Mouse (Mus musculus): Measurements from ENCODE around the gene Acsbg2. TPM values are rescaled to one million over a fixed set of nuclear protein-coding genes. Genes with fewer than 3 reads are reported as not detected.

Gene Acsbg2
- polyA plus RNA-seq, 1 experiment from 2014 or later, result not detected

DNA sequence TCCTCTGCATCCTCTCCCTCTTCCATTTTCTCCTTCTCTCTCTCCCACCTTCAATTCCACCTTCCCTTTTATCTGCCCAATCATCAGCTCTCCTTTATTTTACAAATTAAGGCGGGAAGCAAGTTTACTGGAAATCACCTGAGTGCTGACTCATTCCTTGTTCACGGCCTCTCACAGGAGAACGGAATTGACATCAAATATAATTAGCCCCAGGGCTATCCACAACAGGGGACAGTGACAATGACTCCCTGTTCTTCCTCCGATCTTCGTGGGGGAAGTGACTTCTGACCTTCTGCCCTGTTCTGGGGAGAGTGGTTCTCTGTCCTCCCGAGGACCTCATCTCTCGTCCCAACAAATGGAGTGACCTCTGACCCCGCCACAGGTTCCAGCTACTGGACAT, 2.7 kb upstream of the Acsbg2 start:
- no peak for ATAC-seq (ENCODE audit: low read depth)
- Histone ChIP-seq H3K4me1 (ENCODE audit: control insufficient read depth, insufficient read depth, low read length) (no peaks in the 10 kb centered on the region), H3K9me3 (ENCODE audit: control insufficient read depth, low read length) (no peaks in the 10 kb centered on the region), H3K27ac (ENCODE audit: low read depth, low read length) (no peak overlapping the region), H3K27me3 (ENCODE audit: control insufficient read depth, insufficient read depth, low read length) (no peaks in the 10 kb centered on the region), H3K4me3 (ENCODE audit: low read depth, low read length) (no peak overlapping the region), H3K4me2 (ENCODE audit: low read depth, low read length) (no peak overlapping the region), H3K36me3 (ENCODE audit: control insufficient read depth, insufficient read depth, low read length) (no peaks in the 10 kb centered on the region), H3K9ac (replicated peaks; ENCODE audit: low read depth, low read length) (no peak overlapping the region)
- WGBS, result 73% methylated on average over 8 of the region's 8 CpGs

GRCm38 (mm10) chr17:56876465-56876864, 2.2 kb upstream of the Acsbg2 start:
- no peak for ATAC-seq (ENCODE audit: low read depth)
- no peaks in the 10 kb centered on the region for H3K27me3 ChIP-seq (ENCODE audit: control insufficient read depth, insufficient read depth, low read length)
- H3K9me3 ChIP-seq (ENCODE audit: control insufficient read depth, low read length), result no peaks in the 10 kb centered on the region
- H3K4me2 ChIP-seq (ENCODE audit: low read depth, low read length), result no peak overlapping the region
- H3K9ac ChIP-seq (replicated peaks; ENCODE audit: low read depth, low read length), result no peak overlapping the region
- 94% methylated on average over 3 of the region's 3 CpGs for WGBS
- H3K27ac ChIP-seq (ENCODE audit: low read depth, low read length), result no peak overlapping the region
- no peaks in the 10 kb centered on the region for H3K36me3 ChIP-seq (ENCODE audit: control insufficient read depth, insufficient read depth, low read length)
- no peaks in the 10 kb centered on the region for H3K4me1 ChIP-seq (ENCODE audit: control insufficient read depth, insufficient read depth, low read length)
- H3K4me3 ChIP-seq (ENCODE audit: low read depth, low read length), result no peak overlapping the region

DNA sequence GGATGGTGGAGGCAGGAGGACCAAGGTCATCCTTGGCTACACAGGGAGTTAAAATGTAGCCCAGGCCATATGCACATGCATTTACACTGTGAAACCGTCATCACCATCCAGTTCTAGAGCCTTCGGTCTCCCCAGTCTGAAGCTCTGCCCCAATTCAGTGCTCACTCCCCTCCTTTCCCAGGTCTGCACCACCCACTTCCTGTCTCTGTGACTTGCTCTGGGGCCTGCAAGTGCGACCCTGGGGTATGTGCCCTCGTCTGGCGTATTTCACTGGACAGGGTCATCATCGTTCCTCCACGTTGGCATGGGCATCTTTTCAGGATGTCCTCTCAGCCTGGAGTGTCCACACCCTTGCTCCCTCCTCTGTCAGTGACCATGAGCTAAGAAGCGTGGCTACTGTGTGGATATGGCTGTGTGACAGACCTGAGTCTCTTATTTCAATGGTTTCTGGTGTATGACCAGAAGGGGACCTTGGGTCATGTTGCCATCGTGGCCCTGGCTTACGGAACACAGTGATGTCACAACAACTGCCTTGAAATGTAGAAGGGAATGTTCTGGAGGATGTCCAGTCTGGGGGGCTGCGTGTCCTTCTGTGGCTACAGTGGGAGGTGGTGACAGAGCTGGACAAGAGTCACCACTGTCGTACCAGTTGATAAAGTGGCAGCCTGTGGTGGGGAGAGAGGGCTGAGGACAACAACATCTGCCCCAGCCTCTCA, 847 bp upstream of the Acsbg2 start, which contains the start of gene 1700061G19Rik:
TSS of gene 1700061G19Rik (plus strand) at position 542 of the 716 bp plus-strand sequence.
- Histone ChIP-seq H3K36me3 (ENCODE audit: control insufficient read depth, insufficient read depth, low read length) (no peaks in the 10 kb centered on the region), H3K9ac (replicated peaks; ENCODE audit: low read depth, low read length) (no peak within 1 kb of the TSS), H3K27me3 (ENCODE audit: control insufficient read depth, insufficient read depth, low read length) (no peaks in the 10 kb centered on the region), H3K9me3 (ENCODE audit: control insufficient read depth, low read length) (no peaks in the 10 kb centered on the region), H3K4me2 (ENCODE audit: low read depth, low read length) (no peak within 1 kb of the TSS), H3K4me3 (ENCODE audit: low read depth, low read length) (no peak within 1 kb of the TSS), H3K4me1 (ENCODE audit: control insufficient read depth, insufficient read depth, low read length) (no peaks in the 10 kb centered on the region), H3K27ac (ENCODE audit: low read depth, low read length) (no peak within 1 kb of the TSS)
- 89% methylated on average over 12 of the region's 12 CpGs for WGBS
- no peak for ATAC-seq (ENCODE audit: low read depth)

GRCm38 (mm10) chr17:56872512-56872911, 1.7 kb downstream of the Acsbg2 start:
- no peak overlapping the region for H3K27ac ChIP-seq (ENCODE audit: low read depth, low read length)
- H3K9me3 ChIP-seq (ENCODE audit: control insufficient read depth, low read length), result no peaks in the 10 kb centered on the region
- H3K36me3 ChIP-seq (ENCODE audit: control insufficient read depth, insufficient read depth, low read length), result no peaks in the 10 kb centered on the region
- no peak overlapping the region for H3K4me2 ChIP-seq (ENCODE audit: low read depth, low read length)
- H3K9ac ChIP-seq (replicated peaks; ENCODE audit: low read depth, low read length), result no peak overlapping the region
- H3K4me3 ChIP-seq (ENCODE audit: low read depth, low read length), result no peak overlapping the region
- WGBS, result 79% methylated on average over 7 of the region's 7 CpGs
- H3K4me1 ChIP-seq (ENCODE audit: control insufficient read depth, insufficient read depth, low read length), result no peaks in the 10 kb centered on the region
- H3K27me3 ChIP-seq (ENCODE audit: control insufficient read depth, insufficient read depth, low read length), result no peaks in the 10 kb centered on the region
- ATAC-seq (ENCODE audit: low read depth), result no peak

DNA sequence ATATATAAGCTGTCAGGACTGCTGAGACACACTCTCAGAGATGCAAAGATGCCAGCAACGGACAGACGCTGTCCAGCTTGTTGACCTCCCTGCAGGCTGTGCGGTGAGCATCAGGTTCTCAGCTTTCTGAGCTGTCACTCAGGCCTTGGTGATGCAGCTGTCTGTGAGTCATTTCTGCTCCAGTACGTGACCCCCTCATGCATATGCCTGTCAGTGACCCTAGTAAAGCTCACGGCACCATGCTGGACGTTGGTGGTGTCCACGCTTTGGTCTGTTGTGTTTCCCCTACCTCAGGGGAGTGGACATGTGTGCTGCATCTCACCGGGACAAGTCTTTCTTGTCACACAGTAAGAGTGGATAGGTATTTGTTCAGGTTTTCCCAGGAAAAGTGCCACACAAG, 2.5 kb downstream of the Acsbg2 start:
- Histone ChIP-seq H3K4me2 (ENCODE audit: low read depth, low read length) (no peak overlapping the region), H3K27ac (ENCODE audit: low read depth, low read length) (no peak overlapping the region), H3K9me3 (ENCODE audit: control insufficient read depth, low read length) (no peaks in the 10 kb centered on the region), H3K4me3 (ENCODE audit: low read depth, low read length) (no peak overlapping the region), H3K9ac (replicated peaks; ENCODE audit: low read depth, low read length) (no peak overlapping the region), H3K27me3 (ENCODE audit: control insufficient read depth, insufficient read depth, low read length) (no peaks in the 10 kb centered on the region), H3K36me3 (ENCODE audit: control insufficient read depth, insufficient read depth, low read length) (no peaks in the 10 kb centered on the region), H3K4me1 (ENCODE audit: control insufficient read depth, insufficient read depth, low read length) (no peaks in the 10 kb centered on the region)
- ATAC-seq (ENCODE audit: low read depth), result no peak
- 86% methylated on average over 8 of the region's 8 CpGs for WGBS

GRCm38 (mm10) chr17:56870287-56870953, 3.8 kb downstream of the Acsbg2 start:
- H3K4me2 ChIP-seq (ENCODE audit: low read depth, low read length), result no peak overlapping the region
- no peaks in the 10 kb centered on the region for H3K9me3 ChIP-seq (ENCODE audit: control insufficient read depth, low read length)
- 73% methylated on average over 15 of the region's 15 CpGs for WGBS
- no peak overlapping the region for H3K4me3 ChIP-seq (ENCODE audit: low read depth, low read length)
- no peaks in the 10 kb centered on the region for H3K27me3 ChIP-seq (ENCODE audit: control insufficient read depth, insufficient read depth, low read length)
- no peaks in the 10 kb centered on the region for H3K36me3 ChIP-seq (ENCODE audit: control insufficient read depth, insufficient read depth, low read length)
- no peaks in the 10 kb centered on the region for H3K4me1 ChIP-seq (ENCODE audit: control insufficient read depth, insufficient read depth, low read length)
- no peak overlapping the region for H3K9ac ChIP-seq (replicated peaks; ENCODE audit: low read depth, low read length)
- no peak overlapping the region for H3K27ac ChIP-seq (ENCODE audit: low read depth, low read length)
- ATAC-seq (ENCODE audit: low read depth), result no peak

DNA sequence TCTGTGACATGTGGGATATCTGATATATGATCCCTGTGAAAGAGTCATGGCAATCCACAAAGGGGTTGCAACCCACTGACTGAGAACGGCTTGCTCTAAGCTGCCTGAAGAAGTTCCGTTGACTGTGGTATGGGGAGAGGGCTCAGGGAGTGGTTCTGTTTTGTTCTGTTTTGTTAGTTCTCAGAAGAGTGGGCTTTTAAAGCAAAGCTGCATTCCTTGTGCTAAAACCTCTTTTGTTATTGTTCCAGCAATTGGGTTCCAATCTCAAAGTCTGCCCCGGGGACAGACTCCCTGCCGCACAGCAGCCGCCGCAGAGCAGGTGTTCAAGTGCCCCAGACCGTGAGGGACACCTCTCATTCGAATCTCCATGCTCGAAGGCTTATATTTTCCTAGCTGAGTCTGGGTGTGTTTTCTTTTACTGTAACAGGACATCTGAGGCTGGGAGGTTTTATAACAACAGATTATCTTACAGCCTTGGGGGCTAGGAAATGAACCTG, 4.7 kb downstream of the Acsbg2 start:
- H3K9me3 ChIP-seq (ENCODE audit: control insufficient read depth, low read length), result no peaks in the 10 kb centered on the region
- H3K4me3 ChIP-seq (ENCODE audit: low read depth, low read length), result no peak overlapping the region
- H3K4me2 ChIP-seq (ENCODE audit: low read depth, low read length), result no peak overlapping the region
- H3K27me3 ChIP-seq (ENCODE audit: control insufficient read depth, insufficient read depth, low read length), result no peaks in the 10 kb centered on the region
- WGBS, result 62% methylated on average over 9 of the region's 9 CpGs
- no peaks in the 10 kb centered on the region for H3K4me1 ChIP-seq (ENCODE audit: control insufficient read depth, insufficient read depth, low read length)
- no peak overlapping the region for H3K9ac ChIP-seq (replicated peaks; ENCODE audit: low read depth, low read length)
- H3K36me3 ChIP-seq (ENCODE audit: control insufficient read depth, insufficient read depth, low read length), result no peaks in the 10 kb centered on the region
- no peak for ATAC-seq (ENCODE audit: low read depth)
- H3K27ac ChIP-seq (ENCODE audit: low read depth, low read length), result no peak overlapping the region

- Histone ChIP-seq H3K27me3 (ENCODE audit: control insufficient read depth, insufficient read depth, low read length) (no peaks in the 10 kb centered on the region), H3K4me3 (ENCODE audit: low read depth, low read length) (no peak overlapping the region), H3K27ac (ENCODE audit: low read depth, low read length) (no peak overlapping the region), H3K4me2 (ENCODE audit: low read depth, low read length) (no peak overlapping the region), H3K9me3 (ENCODE audit: control insufficient read depth, low read length) (no peaks in the 10 kb centered on the region), H3K36me3 (ENCODE audit: control insufficient read depth, insufficient read depth, low read length) (no peaks in the 10 kb centered on the region), H3K4me1 (ENCODE audit: control insufficient read depth, insufficient read depth, low read length) (no peaks in the 10 kb centered on the region), H3K9ac (replicated peaks; ENCODE audit: low read depth, low read length) (no peak overlapping the region)
- ATAC-seq (ENCODE audit: low read depth), result no peak
- 78% methylated on average over 7 of the region's 7 CpGs for WGBS
Measured at GRCm38 (mm10) chr17:56866071-56866470, 8.2 kb downstream of the Acsbg2 start.

GRCm38 (mm10) chr17:56861197-56861596, 13.1 kb downstream of the Acsbg2 start:
- Histone ChIP-seq H3K27ac (ENCODE audit: low read depth, low read length) (no peak overlapping the region), H3K4me2 (ENCODE audit: low read depth, low read length) (no peak overlapping the region), H3K9ac (replicated peaks; ENCODE audit: low read depth, low read length) (no peak overlapping the region), H3K9me3 (ENCODE audit: control insufficient read depth, low read length) (no peaks in the 10 kb centered on the region), H3K4me1 (ENCODE audit: control insufficient read depth, insufficient read depth, low read length) (no peaks in the 10 kb centered on the region), H3K36me3 (ENCODE audit: control insufficient read depth, insufficient read depth, low read length) (no peaks in the 10 kb centered on the region), H3K27me3 (ENCODE audit: control insufficient read depth, insufficient read depth, low read length) (no peaks in the 10 kb centered on the region), H3K4me3 (ENCODE audit: low read depth, low read length) (no peak overlapping the region)
- no peak for ATAC-seq (ENCODE audit: low read depth)
- WGBS, result 71% methylated on average over 3 of the region's 3 CpGs

Measured in neural tube, embryonic 14.5 days (tissue).